Mouse (Mus musculus): ENCODE results near the gene Axin1. TPM values are rescaled to one million over a fixed set of nuclear protein-coding genes. Genes with fewer than 3 reads are reported as not detected.

Axin1 gene
- polyA plus RNA-seq, 1 experiment from 2014 or later: 4.7 TPM

- no peak overlapping the region for H3K4me3 ChIP-seq (ENCODE audit: low read depth, low read length)
- H3K4me1 ChIP-seq (ENCODE audit: insufficient read depth): peaks cover 11% of the 10 kb centered on the region; the same call in 1 of the 2 replicates
- no peaks in the 10 kb centered on the region for H3K27me3 ChIP-seq (ENCODE audit: insufficient read depth, low read length)
- ATAC-seq (no peak), DNase-seq (no peak)
- WGBS (ENCODE audit: insufficient replicate concordance): 41% methylated on average over 13 of the region's 13 CpGs
- H3K4me2 ChIP-seq (ENCODE audit: low read depth, low read length): peak overlapping the region; percentile 29
- H3K9ac ChIP-seq (replicated peaks): no peak overlapping the region
- no peaks in the 10 kb centered on the region for H3K9me3 ChIP-seq (ENCODE audit: low read length)
- TF ChIP-seq EP300 (IDR thresholded peaks at IDR 0.05; ENCODE audit: low read depth): no peak
- no peak for TF ChIP-seq CTCF (IDR thresholded peaks at IDR 0.05; ENCODE audit: low read depth)
- H3K27ac ChIP-seq (ENCODE audit: low read depth): peak overlapping the region; percentile 41
- H3K36me3 ChIP-seq (replicated peaks; ENCODE audit: insufficient read depth, low read length): no peaks in the 10 kb centered on the region
Observed at GRCm38 (mm10) chr17:26235077-26235815, 96.8 kb downstream of the Axin1 start.

DNA sequence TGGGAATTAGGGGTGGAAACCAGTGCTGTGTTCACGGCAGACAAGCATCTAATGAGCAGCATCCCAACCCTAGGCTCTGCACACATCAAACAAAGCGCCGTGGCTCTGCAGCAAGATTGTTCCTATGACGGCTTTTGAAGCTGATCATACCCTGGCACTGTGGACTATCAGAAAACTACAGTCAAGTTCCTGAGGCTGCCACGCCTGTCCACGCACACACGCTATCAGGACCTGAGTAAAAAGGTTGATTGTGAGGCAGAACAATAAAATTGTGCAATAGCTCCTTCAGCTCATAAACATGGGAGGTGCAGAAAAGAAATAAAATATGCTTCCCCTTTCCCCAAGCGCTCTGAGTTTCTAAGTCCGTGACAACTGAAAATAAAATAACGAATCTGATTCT lies 99.2 kb downstream of the Axin1 start:
- H3K4me1 ChIP-seq (ENCODE audit: insufficient read depth): peaks cover 11% of the 10 kb centered on the region
- no peaks in the 10 kb centered on the region for H3K27me3 ChIP-seq (ENCODE audit: insufficient read depth, low read length)
- H3K36me3 ChIP-seq (replicated peaks; ENCODE audit: insufficient read depth, low read length): no peaks in the 10 kb centered on the region
- no peak overlapping the region for H3K4me2 ChIP-seq (ENCODE audit: low read depth, low read length)
- no peak overlapping the region for H3K9ac ChIP-seq (replicated peaks)
- DNase-seq (no peak), ATAC-seq (0 out of 2 replicates have a peak, but pooled peaks have one; percentile 21)
- H3K27ac ChIP-seq (ENCODE audit: low read depth): no peak overlapping the region
- H3K4me3 ChIP-seq (ENCODE audit: low read depth, low read length): no peak overlapping the region
- TF ChIP-seq EP300 (IDR thresholded peaks at IDR 0.05; ENCODE audit: low read depth): no peak
- no peak for TF ChIP-seq CTCF (IDR thresholded peaks at IDR 0.05; ENCODE audit: low read depth)
- WGBS (ENCODE audit: insufficient replicate concordance): 52% methylated on average over 10 of the region's 10 CpGs
- H3K9me3 ChIP-seq (ENCODE audit: low read length): no peaks in the 10 kb centered on the region

- Histone ChIP-seq H3K4me1 (ENCODE audit: insufficient read depth) (peaks cover 18% of the 10 kb centered on the region), H3K4me3 (ENCODE audit: low read depth, low read length) (no peak overlapping the region), H3K36me3 (replicated peaks; ENCODE audit: insufficient read depth, low read length) (no peaks in the 10 kb centered on the region), H3K27ac (ENCODE audit: low read depth) (no peak overlapping the region), H3K27me3 (ENCODE audit: insufficient read depth, low read length) (no peaks in the 10 kb centered on the region), H3K4me2 (ENCODE audit: low read depth, low read length) (no peak overlapping the region), H3K9ac (replicated peaks) (no peak overlapping the region), H3K9me3 (ENCODE audit: low read length) (no peaks in the 10 kb centered on the region)
- ATAC-seq: no peak
- DNase-seq: no peak
- 57% methylated on average over 2 of the region's 2 CpGs for WGBS (ENCODE audit: insufficient replicate concordance)
- TF ChIP-seq CTCF (IDR thresholded peaks at IDR 0.05; ENCODE audit: low read depth): no peak
- TF ChIP-seq EP300 (IDR thresholded peaks at IDR 0.05; ENCODE audit: low read depth): no peak
Observed at GRCm38 (mm10) chr17:26239551-26239950, 101.1 kb downstream of the Axin1 start.

GRCm38 (mm10) chr17:26240120-26240790 lies 101.8 kb downstream of the Axin1 start:
- peaks cover 17% of the 10 kb centered on the region for H3K4me1 ChIP-seq (ENCODE audit: insufficient read depth)
- no peaks in the 10 kb centered on the region for H3K36me3 ChIP-seq (replicated peaks; ENCODE audit: insufficient read depth, low read length)
- H3K27me3 ChIP-seq (ENCODE audit: insufficient read depth, low read length): no peaks in the 10 kb centered on the region
- no peak overlapping the region for H3K4me2 ChIP-seq (ENCODE audit: low read depth, low read length)
- no peak overlapping the region for H3K9ac ChIP-seq (replicated peaks)
- no peak overlapping the region for H3K27ac ChIP-seq (ENCODE audit: low read depth)
- H3K9me3 ChIP-seq (ENCODE audit: low read length): no peaks in the 10 kb centered on the region
- DNase-seq: no peak
- H3K4me3 ChIP-seq (ENCODE audit: low read depth, low read length): no peak overlapping the region
- 41% methylated on average over 6 of the region's 6 CpGs for WGBS (ENCODE audit: insufficient replicate concordance)
- TF ChIP-seq CTCF (IDR thresholded peaks at IDR 0.05; ENCODE audit: low read depth) (no peak), EP300 (IDR thresholded peaks at IDR 0.05; ENCODE audit: low read depth) (no peak)
- no peak for ATAC-seq

DNA sequence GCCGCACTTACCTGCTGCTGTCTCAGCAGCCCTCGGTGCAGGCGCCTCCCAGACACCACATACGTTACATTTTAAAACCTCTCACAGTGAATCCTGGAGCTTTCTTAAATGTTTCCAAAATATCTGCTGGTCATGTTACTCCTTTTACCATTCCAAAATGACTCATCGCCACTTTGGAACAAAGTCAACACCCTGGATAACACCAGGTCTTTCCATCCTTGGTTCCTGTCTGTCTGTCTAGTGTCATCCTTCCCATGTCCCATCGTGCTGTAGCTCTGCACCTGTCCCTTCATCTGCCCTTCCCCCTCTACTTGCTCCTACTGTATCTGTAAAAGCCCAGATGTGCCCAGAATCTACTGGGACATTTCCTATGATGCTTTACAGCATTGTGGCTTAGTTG lies 102.5 kb downstream of the Axin1 start:
- Histone ChIP-seq H3K9ac (replicated peaks) (no peak overlapping the region), H3K4me2 (ENCODE audit: low read depth, low read length) (no peak overlapping the region), H3K27me3 (ENCODE audit: insufficient read depth, low read length) (no peaks in the 10 kb centered on the region), H3K4me3 (ENCODE audit: low read depth, low read length) (no peak overlapping the region), H3K36me3 (replicated peaks; ENCODE audit: insufficient read depth, low read length) (no peaks in the 10 kb centered on the region), H3K27ac (ENCODE audit: low read depth) (no peak overlapping the region), H3K4me1 (ENCODE audit: insufficient read depth) (peaks cover 13% of the 10 kb centered on the region), H3K9me3 (ENCODE audit: low read length) (no peaks in the 10 kb centered on the region)
- no peak for ATAC-seq
- TF ChIP-seq EP300 (IDR thresholded peaks at IDR 0.05; ENCODE audit: low read depth): no peak
- no peak for TF ChIP-seq CTCF (IDR thresholded peaks at IDR 0.05; ENCODE audit: low read depth)
- WGBS (ENCODE audit: insufficient replicate concordance): 70% methylated on average over 6 of the region's 6 CpGs
- no peak for DNase-seq

DNA sequence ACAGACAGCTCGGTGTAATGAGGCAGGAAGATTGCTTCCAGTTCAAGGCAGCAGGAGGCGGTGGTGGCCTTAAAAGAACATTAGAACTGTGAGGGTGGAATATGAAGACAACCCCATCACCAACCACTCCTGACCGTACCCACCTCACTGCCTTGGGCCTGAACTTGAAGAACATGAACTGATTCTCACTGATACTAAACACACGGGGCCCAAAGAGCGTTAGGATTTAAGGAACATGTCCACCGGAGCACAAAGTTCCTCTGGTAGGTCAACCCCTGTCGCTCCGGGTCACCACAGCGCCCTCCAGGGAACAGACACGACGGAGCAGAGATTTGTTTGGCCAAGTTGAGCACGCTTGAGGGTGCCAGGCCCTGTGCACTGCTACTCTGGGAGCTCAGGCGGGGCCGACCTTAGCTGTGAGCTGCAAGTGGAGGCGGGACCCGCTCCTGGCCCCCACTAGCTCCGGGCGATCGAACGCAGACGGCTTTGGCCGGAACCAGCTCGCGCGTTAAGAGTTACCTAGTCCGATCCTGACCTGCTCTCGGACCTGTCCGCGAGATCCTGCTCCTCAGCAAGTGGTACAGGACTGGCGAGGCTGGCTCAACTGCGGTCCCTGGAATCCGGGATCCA lies 105.1 kb downstream of the Axin1 start:
- 1% methylated on average over 32 of the region's 32 CpGs for WGBS (ENCODE audit: insufficient replicate concordance)
- TF ChIP-seq EP300 (IDR thresholded peaks at IDR 0.05; ENCODE audit: low read depth) (no peak), CTCF (IDR thresholded peaks at IDR 0.05; ENCODE audit: low read depth) (peak; percentile 55; the same call in 1 of the 2 replicates)

More for the DNA sequence above, 105.1 kb downstream of the Axin1 start:
- DNase-seq (peak; percentile 76), ATAC-seq (peak; percentile 78)
- peak overlapping the region; percentile 68 for H3K4me3 ChIP-seq (ENCODE audit: low read depth, low read length)
- peak overlapping the region; percentile 75 for H3K4me2 ChIP-seq (ENCODE audit: low read depth, low read length)
- H3K9ac ChIP-seq (replicated peaks): peak overlapping the region; percentile 53
- no peaks in the 10 kb centered on the region for H3K36me3 ChIP-seq (replicated peaks; ENCODE audit: insufficient read depth, low read length)
- H3K9me3 ChIP-seq (ENCODE audit: low read length): no peaks in the 10 kb centered on the region
- peak overlapping the region; percentile 75 for H3K27ac ChIP-seq (ENCODE audit: low read depth)
- H3K4me1 ChIP-seq (ENCODE audit: insufficient read depth): peaks cover 13% of the 10 kb centered on the region
- H3K27me3 ChIP-seq (ENCODE audit: insufficient read depth, low read length): no peaks in the 10 kb centered on the region
